Mouse (Mus musculus) small intestine, adult 2 months (tissue): ENCODE measurements around the gene 4930522H14Rik.

Experiments used
- CTCF ChIP-seq: fragments of 200-500 bp; IDR thresholded peaks from 2 replicates; pipeline ENCODE4 v1.5.1; 2012; ENCODE audit warnings: low read depth, mild to moderate bottlenecking, control low read depth, inconsistent platforms, low read length, moderate library complexity, mixed read lengths; ENCODE audit not compliant: insufficient replicate concordance, insufficient read length; ENCODE audit errors: extremely low read depth
- POLR2A ChIP-seq: fragments of 200-500 bp; IDR thresholded peaks from 2 replicates; pipeline ENCODE4 v1.6.1; 2012; ENCODE audit warnings: low read depth, mild to moderate bottlenecking, control low read depth, inconsistent platforms, low read length, moderate library complexity

- TF ChIP-seq POLR2A: no peak
- no peak for TF ChIP-seq CTCF
Measured at GRCm38 (mm10) chr4:109547306-109547705, 16.2 kb upstream of the 4930522H14Rik start.
